Mouse (Mus musculus): ENCODE data around the gene Art3. TPM values are rescaled to one million over a fixed set of nuclear protein-coding genes. Genes with fewer than 3 reads are reported as not detected.

The Art3 gene
- polyA plus RNA-seq, 1 experiment from 2014 or later: 1.4 TPM

GRCm38 (mm10) chr5:92413271-92413981 lies 81.8 kb downstream of the Art3 start:
- WGBS: 84% methylated on average over 11 of the region's 11 CpGs
- no peaks in the 10 kb centered on the region for H3K27me3 ChIP-seq (ENCODE audit: insufficient read depth, low read length)
- H3K4me3 ChIP-seq (ENCODE audit: low read depth, low read length): no peak overlapping the region
- no peaks in the 10 kb centered on the region for H3K4me1 ChIP-seq (ENCODE audit: insufficient read depth)
- no peak overlapping the region for H3K27ac ChIP-seq (ENCODE audit: low read depth)
- ATAC-seq (ENCODE audit: insufficient read depth): no peak
- DNase-seq: no peak
- H3K9me3 ChIP-seq (ENCODE audit: low read depth, low read length): no peaks in the 10 kb centered on the region
- no peak overlapping the region for H3K4me2 ChIP-seq
- TF ChIP-seq CTCF (IDR thresholded peaks at IDR 0.05; ENCODE audit: low read depth): no peak
- H3K36me3 ChIP-seq (ENCODE audit: insufficient read depth): peaks cover 36% of the 10 kb centered on the region
- H3K9ac ChIP-seq: no peak overlapping the region

- H3K27me3 ChIP-seq (ENCODE audit: insufficient read depth, low read length): no peaks in the 10 kb centered on the region
- H3K4me1 ChIP-seq (ENCODE audit: insufficient read depth): no peaks in the 10 kb centered on the region
- H3K4me3 ChIP-seq (ENCODE audit: low read depth, low read length): no peak overlapping the region
- no peak overlapping the region for H3K27ac ChIP-seq (ENCODE audit: low read depth)
- no peak overlapping the region for H3K9ac ChIP-seq
- peaks cover 41% of the 10 kb centered on the region for H3K36me3 ChIP-seq (ENCODE audit: insufficient read depth)
- DNase-seq (no peak), ATAC-seq (ENCODE audit: insufficient read depth) (no peak)
- 80% methylated on average over 8 of the region's 8 CpGs for WGBS
- no peak for TF ChIP-seq CTCF (IDR thresholded peaks at IDR 0.05; ENCODE audit: low read depth)
- no peak overlapping the region for H3K4me2 ChIP-seq
- H3K9me3 ChIP-seq (ENCODE audit: low read depth, low read length): no peaks in the 10 kb centered on the region
Observed at GRCm38 (mm10) chr5:92413982-92414375, 82.4 kb downstream of the Art3 start.

- no peak overlapping the region for H3K4me2 ChIP-seq
- no peak for ATAC-seq (ENCODE audit: insufficient read depth)
- no peaks in the 10 kb centered on the region for H3K4me1 ChIP-seq (ENCODE audit: insufficient read depth)
- H3K36me3 ChIP-seq (ENCODE audit: insufficient read depth): peaks cover 87% of the 10 kb centered on the region
- no peaks in the 10 kb centered on the region for H3K9me3 ChIP-seq (ENCODE audit: low read depth, low read length)
- H3K27ac ChIP-seq (ENCODE audit: low read depth): no peak overlapping the region
- no peak for TF ChIP-seq CTCF (IDR thresholded peaks at IDR 0.05; ENCODE audit: low read depth)
- H3K4me3 ChIP-seq (ENCODE audit: low read depth, low read length): no peak overlapping the region
- no peak for DNase-seq
- H3K27me3 ChIP-seq (ENCODE audit: insufficient read depth, low read length): no peaks in the 10 kb centered on the region
- no peak overlapping the region for H3K9ac ChIP-seq
- 91% methylated on average over 11 of the region's 11 CpGs for WGBS
Observed at GRCm38 (mm10) chr5:92424126-92424525, 92.5 kb downstream of the Art3 start.

GRCm38 (mm10) chr5:92430723-92431122 lies 99.1 kb downstream of the Art3 start:
- H3K4me3 ChIP-seq (ENCODE audit: low read depth, low read length): no peak overlapping the region
- TF ChIP-seq CTCF (IDR thresholded peaks at IDR 0.05; ENCODE audit: low read depth): no peak
- H3K27ac ChIP-seq (ENCODE audit: low read depth): no peak overlapping the region
- peaks cover 4% of the 10 kb centered on the region for H3K4me1 ChIP-seq (ENCODE audit: insufficient read depth)
- DNase-seq: no peak
- H3K9me3 ChIP-seq (ENCODE audit: low read depth, low read length): no peaks in the 10 kb centered on the region
- ATAC-seq (ENCODE audit: insufficient read depth): no peak
- H3K27me3 ChIP-seq (ENCODE audit: insufficient read depth, low read length): no peaks in the 10 kb centered on the region
- H3K9ac ChIP-seq: no peak overlapping the region
- peaks cover 32% of the 10 kb centered on the region for H3K36me3 ChIP-seq (ENCODE audit: insufficient read depth)
- WGBS: 86% methylated on average over 5 of the region's 5 CpGs
- no peak overlapping the region for H3K4me2 ChIP-seq

GRCm38 (mm10) chr5:92431611-92432010 lies 100.0 kb downstream of the Art3 start:
- Histone ChIP-seq H3K27me3 (ENCODE audit: insufficient read depth, low read length) (no peaks in the 10 kb centered on the region), H3K4me3 (ENCODE audit: low read depth, low read length) (no peak overlapping the region), H3K36me3 (ENCODE audit: insufficient read depth) (peaks cover 29% of the 10 kb centered on the region), H3K4me2 (no peak overlapping the region), H3K27ac (ENCODE audit: low read depth) (no peak overlapping the region), H3K9ac (no peak overlapping the region), H3K9me3 (ENCODE audit: low read depth, low read length) (no peaks in the 10 kb centered on the region), H3K4me1 (ENCODE audit: insufficient read depth) (peaks cover 4% of the 10 kb centered on the region)
- DNase-seq: no peak
- no peak for ATAC-seq (ENCODE audit: insufficient read depth)
- TF ChIP-seq CTCF (IDR thresholded peaks at IDR 0.05; ENCODE audit: low read depth): no peak
- WGBS: 82% methylated on average over 7 of the region's 7 CpGs

- Histone ChIP-seq H3K4me1 (ENCODE audit: insufficient read depth) (peaks cover 4% of the 10 kb centered on the region), H3K9ac (peak overlapping the region; percentile 96), H3K27me3 (ENCODE audit: insufficient read depth, low read length) (no peaks in the 10 kb centered on the region), H3K36me3 (ENCODE audit: insufficient read depth) (peaks cover 6% of the 10 kb centered on the region), H3K4me2 (peak overlapping the region; percentile 86), H3K27ac (ENCODE audit: low read depth) (peak overlapping the region; percentile 90; the same call in 1 of the 2 replicates), H3K4me3 (ENCODE audit: low read depth, low read length) (peak overlapping the region; percentile 97), H3K9me3 (ENCODE audit: low read depth, low read length) (no peaks in the 10 kb centered on the region)
- TF ChIP-seq CTCF (IDR thresholded peaks at IDR 0.05; ENCODE audit: low read depth): no peak
- 1% methylated on average over 12 of the region's 12 CpGs for WGBS
- DNase-seq (peak; percentile 16), ATAC-seq (ENCODE audit: insufficient read depth) (no peak)
Observed at GRCm38 (mm10) chr5:92434070-92434469, 102.4 kb downstream of the Art3 start.

- WGBS: under 1% methylated on average over 39 of the region's 39 CpGs
- peak overlapping the region; percentile 86 for H3K4me2 ChIP-seq
- no peak for TF ChIP-seq CTCF (IDR thresholded peaks at IDR 0.05; ENCODE audit: low read depth)
- H3K36me3 ChIP-seq (ENCODE audit: insufficient read depth): peaks cover under 1% of the 10 kb centered on the region
- H3K27ac ChIP-seq (ENCODE audit: low read depth): peak overlapping the region; percentile 90
- no peaks in the 10 kb centered on the region for H3K9me3 ChIP-seq (ENCODE audit: low read depth, low read length)
- H3K27me3 ChIP-seq (ENCODE audit: insufficient read depth, low read length): no peaks in the 10 kb centered on the region
- peak; percentile 75 for ATAC-seq (ENCODE audit: insufficient read depth)
- peaks cover 4% of the 10 kb centered on the region for H3K4me1 ChIP-seq (ENCODE audit: insufficient read depth)
- DNase-seq: peak; percentile 54
- peak overlapping the region; percentile 97 for H3K4me3 ChIP-seq (ENCODE audit: low read depth, low read length)
- peak overlapping the region; percentile 96 for H3K9ac ChIP-seq
Observed at GRCm38 (mm10) chr5:92434571-92434985, 103.0 kb downstream of the Art3 start.

Measured in lung, embryonic 14.5 days (tissue).